Mouse (Mus musculus): ENCODE measurements around the gene Diras2. TPM values are rescaled to one million over a fixed set of nuclear protein-coding genes. Genes with fewer than 3 reads are reported as not detected.

Diras2 gene
- total and polyA plus RNA-seq, 2 experiments from 2014 or later: 0.22 to 0.73 TPM

DNA sequence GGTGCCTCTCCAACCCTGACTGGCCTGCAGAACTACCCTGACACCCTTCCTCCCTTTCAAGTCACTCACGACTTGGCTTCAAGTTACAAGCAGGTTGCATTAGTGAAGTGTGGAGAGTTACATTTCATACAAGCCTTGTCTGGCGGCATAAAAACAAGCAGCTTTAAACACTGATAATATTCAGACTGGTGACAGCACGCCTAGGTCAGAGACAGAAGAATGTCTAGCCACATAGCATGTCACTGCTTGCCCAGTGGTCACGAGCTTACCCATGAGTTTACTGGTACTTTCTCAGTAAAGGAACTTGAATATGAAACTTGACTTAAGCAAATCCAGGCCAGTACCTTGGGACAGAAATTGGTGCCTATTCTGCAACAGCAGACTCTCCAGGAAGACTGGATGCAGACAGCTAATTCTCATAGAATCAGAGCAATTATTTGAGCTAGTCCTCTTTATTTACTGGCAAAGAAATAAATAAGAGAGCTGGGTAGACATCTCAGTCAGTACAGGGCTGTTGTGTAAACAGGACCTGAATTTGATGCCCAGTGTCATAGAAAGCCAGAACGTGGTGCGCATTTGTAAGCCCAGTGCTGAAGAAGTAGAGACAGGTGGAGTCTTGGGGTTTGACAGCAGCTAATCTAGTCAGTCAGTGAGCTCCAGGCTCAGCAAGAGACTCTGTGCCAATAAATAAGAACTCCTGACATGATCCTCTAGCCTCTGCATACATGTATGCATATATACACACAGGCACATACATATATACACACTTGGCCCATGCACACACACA, 4.6 kb downstream of the Diras2 start:
- ATAC-seq (ENCODE audit: insufficient read depth, low read depth) (no peak), DNase-seq (ENCODE audit: low spot score) (no peak)
- no peak overlapping the region for H3K4me2 ChIP-seq (ENCODE audit: low read depth, low read length)
- H3K9ac ChIP-seq (replicated peaks; ENCODE audit: low read depth, low read length): no peak overlapping the region
- 46% methylated on average over 6 of the region's 6 CpGs for WGBS
- H3K27me3 ChIP-seq (ENCODE audit: control insufficient read depth, insufficient read depth, low read length): peaks cover 10% of the 10 kb centered on the region
- TF ChIP-seq EP300 (IDR thresholded peaks at IDR 0.05; ENCODE audit: low read depth) (no peak), CTCF (IDR thresholded peaks at IDR 0.05; ENCODE audit: low read depth) (no peak)
- H3K9me3 ChIP-seq (replicated peaks; ENCODE audit: control insufficient read depth, low read length): no peaks in the 10 kb centered on the region
- H3K4me3 ChIP-seq (ENCODE audit: low read depth, low read length): no peak overlapping the region
- no peak overlapping the region for H3K27ac ChIP-seq (ENCODE audit: low read depth)
- no peaks in the 10 kb centered on the region for H3K36me3 ChIP-seq (replicated peaks; ENCODE audit: control insufficient read depth, insufficient read depth, low read length)
- H3K4me1 ChIP-seq (ENCODE audit: control insufficient read depth, insufficient read depth): no peaks in the 10 kb centered on the region; the same call in 1 of the 2 replicates

DNA sequence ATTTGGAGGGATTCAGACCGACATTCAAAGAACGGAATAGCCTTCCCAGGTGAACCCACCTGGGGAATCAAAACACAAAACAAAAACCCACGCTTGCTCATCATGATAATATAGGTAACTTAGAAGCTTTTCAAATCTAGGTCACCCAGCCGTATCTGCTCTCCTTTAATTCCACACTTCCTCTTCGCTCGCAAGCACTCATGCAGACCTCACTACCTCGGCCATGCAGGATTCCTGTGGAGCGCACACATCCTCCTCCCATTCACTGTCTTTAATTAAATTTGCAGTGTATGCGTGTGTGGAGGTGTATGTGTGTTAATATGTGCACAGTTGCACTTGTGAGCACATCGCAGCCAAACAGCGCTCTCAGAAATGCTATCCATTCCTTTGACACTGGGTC, 6.8 kb downstream of the Diras2 start:
- Histone ChIP-seq H3K4me2 (ENCODE audit: low read depth, low read length) (no peak overlapping the region), H3K27ac (ENCODE audit: low read depth) (no peak overlapping the region), H3K9ac (replicated peaks; ENCODE audit: low read depth, low read length) (no peak overlapping the region), H3K9me3 (replicated peaks; ENCODE audit: control insufficient read depth, low read length) (no peaks in the 10 kb centered on the region), H3K36me3 (replicated peaks; ENCODE audit: control insufficient read depth, insufficient read depth, low read length) (no peaks in the 10 kb centered on the region), H3K4me3 (ENCODE audit: low read depth, low read length) (no peak overlapping the region), H3K27me3 (ENCODE audit: control insufficient read depth, insufficient read depth, low read length) (no peaks in the 10 kb centered on the region), H3K4me1 (ENCODE audit: control insufficient read depth, insufficient read depth) (no peaks in the 10 kb centered on the region; the same call in 1 of the 2 replicates)
- DNase-seq (ENCODE audit: low spot score): no peak
- 90% methylated on average over 11 of the region's 11 CpGs for whole genome bisulfite sequencing
- TF ChIP-seq EP300 (IDR thresholded peaks at IDR 0.05; ENCODE audit: low read depth): no peak
- no peak for TF ChIP-seq CTCF (IDR thresholded peaks at IDR 0.05; ENCODE audit: low read depth)
- no peak for ATAC-seq (ENCODE audit: insufficient read depth, low read depth)

DNA sequence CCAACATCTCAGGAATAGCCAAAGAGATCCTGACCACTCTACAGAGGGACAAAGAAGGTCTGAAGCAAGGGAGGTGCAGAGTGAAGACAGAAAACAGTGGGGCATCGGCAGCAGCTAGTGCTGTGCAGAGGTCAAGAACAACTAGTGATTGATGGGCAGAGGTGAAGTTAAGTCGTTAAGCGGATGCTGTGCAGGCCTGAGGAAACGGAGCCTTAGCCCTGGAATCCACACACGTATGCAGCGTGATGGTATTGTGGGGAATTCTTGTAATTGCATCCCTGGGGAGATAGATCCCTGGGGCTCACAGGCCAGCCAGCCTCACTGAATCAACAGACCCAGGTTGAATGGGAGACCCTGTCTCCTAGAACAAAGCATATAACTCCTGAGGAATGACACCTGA, 9.9 kb downstream of the Diras2 start:
- WGBS: 58% methylated on average over 6 of the region's 6 CpGs
- DNase-seq (ENCODE audit: low spot score) (no peak), ATAC-seq (ENCODE audit: insufficient read depth, low read depth) (no peak)
- H3K4me3 ChIP-seq (ENCODE audit: low read depth, low read length): no peak overlapping the region
- no peak overlapping the region for H3K27ac ChIP-seq (ENCODE audit: low read depth)
- TF ChIP-seq EP300 (IDR thresholded peaks at IDR 0.05; ENCODE audit: low read depth) (no peak), CTCF (IDR thresholded peaks at IDR 0.05; ENCODE audit: low read depth) (no peak)
- no peaks in the 10 kb centered on the region for H3K9me3 ChIP-seq (replicated peaks; ENCODE audit: control insufficient read depth, low read length)
- H3K9ac ChIP-seq (replicated peaks; ENCODE audit: low read depth, low read length): no peak overlapping the region
- no peaks in the 10 kb centered on the region for H3K4me1 ChIP-seq (ENCODE audit: control insufficient read depth, insufficient read depth)
- no peak overlapping the region for H3K4me2 ChIP-seq (ENCODE audit: low read depth, low read length)
- no peaks in the 10 kb centered on the region for H3K36me3 ChIP-seq (replicated peaks; ENCODE audit: control insufficient read depth, insufficient read depth, low read length)
- no peaks in the 10 kb centered on the region for H3K27me3 ChIP-seq (ENCODE audit: control insufficient read depth, insufficient read depth, low read length)

DNA sequence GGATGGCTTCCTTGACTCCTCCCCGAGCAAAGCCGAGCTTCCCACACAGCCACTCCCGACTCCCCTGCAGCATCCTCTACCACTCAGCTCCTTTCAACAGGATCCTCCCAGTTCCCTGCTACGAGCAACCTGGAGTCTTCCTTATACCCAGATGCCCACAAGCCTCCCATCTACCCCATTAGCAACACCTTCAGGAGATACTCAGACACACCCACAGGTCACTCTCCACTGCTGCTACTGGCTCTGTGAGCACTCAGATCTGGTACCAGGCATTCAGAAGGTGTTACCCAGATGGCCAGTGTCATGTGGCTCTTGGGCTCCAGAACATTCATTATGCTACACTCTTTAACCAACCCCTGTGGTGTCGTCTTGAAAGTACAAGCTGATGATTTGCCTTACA, 11.7 kb downstream of the Diras2 start:
- no peak for TF ChIP-seq EP300 (IDR thresholded peaks at IDR 0.05; ENCODE audit: low read depth)
- TF ChIP-seq CTCF (IDR thresholded peaks at IDR 0.05; ENCODE audit: low read depth): no peak
- H3K4me1 ChIP-seq (ENCODE audit: control insufficient read depth, insufficient read depth): no peaks in the 10 kb centered on the region
- H3K4me2 ChIP-seq (ENCODE audit: low read depth, low read length): no peak overlapping the region
- H3K27me3 ChIP-seq (ENCODE audit: control insufficient read depth, insufficient read depth, low read length): no peaks in the 10 kb centered on the region
- H3K36me3 ChIP-seq (replicated peaks; ENCODE audit: control insufficient read depth, insufficient read depth, low read length): no peaks in the 10 kb centered on the region
- WGBS: 68% methylated on average over 5 of the region's 5 CpGs
- DNase-seq (ENCODE audit: low spot score): no peak
- no peak overlapping the region for H3K27ac ChIP-seq (ENCODE audit: low read depth)
- H3K9ac ChIP-seq (replicated peaks; ENCODE audit: low read depth, low read length): no peak overlapping the region
- H3K9me3 ChIP-seq (replicated peaks; ENCODE audit: control insufficient read depth, low read length): no peaks in the 10 kb centered on the region
- ATAC-seq (ENCODE audit: insufficient read depth, low read depth): no peak
- H3K4me3 ChIP-seq (ENCODE audit: low read depth, low read length): no peak overlapping the region

DNA sequence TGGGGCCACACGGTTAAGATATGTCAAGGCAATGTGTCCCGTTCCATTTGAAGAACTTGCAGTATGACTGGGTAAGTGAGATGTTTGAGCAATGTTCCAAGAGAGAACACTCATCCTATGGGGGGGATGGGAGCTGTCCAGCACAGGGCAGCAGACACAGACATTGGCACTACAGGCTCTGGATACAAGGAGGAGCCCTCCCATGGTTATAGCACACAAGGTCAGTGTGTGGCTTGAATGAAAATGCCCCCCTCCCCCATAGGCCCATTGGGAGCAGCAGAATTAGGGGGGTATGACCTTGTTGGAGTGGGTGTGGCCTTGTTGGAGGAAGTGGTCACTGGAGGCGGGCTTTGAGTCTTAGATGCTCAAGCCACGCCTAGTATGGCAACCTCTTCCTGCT, 12.7 kb downstream of the Diras2 start:
- no peak overlapping the region for H3K9ac ChIP-seq (replicated peaks; ENCODE audit: low read depth, low read length)
- no peak overlapping the region for H3K27ac ChIP-seq (ENCODE audit: low read depth)
- no peak for ATAC-seq (ENCODE audit: insufficient read depth, low read depth)
- no peaks in the 10 kb centered on the region for H3K27me3 ChIP-seq (ENCODE audit: control insufficient read depth, insufficient read depth, low read length)
- no peak for DNase-seq (ENCODE audit: low spot score)
- no peaks in the 10 kb centered on the region for H3K36me3 ChIP-seq (replicated peaks; ENCODE audit: control insufficient read depth, insufficient read depth, low read length)
- TF ChIP-seq CTCF (IDR thresholded peaks at IDR 0.05; ENCODE audit: low read depth): no peak
- TF ChIP-seq EP300 (IDR thresholded peaks at IDR 0.05; ENCODE audit: low read depth): no peak
- WGBS: 85% methylated on average over 4 of the region's 4 CpGs
- H3K9me3 ChIP-seq (replicated peaks; ENCODE audit: control insufficient read depth, low read length): no peaks in the 10 kb centered on the region
- no peak overlapping the region for H3K4me3 ChIP-seq (ENCODE audit: low read depth, low read length)
- H3K4me1 ChIP-seq (ENCODE audit: control insufficient read depth, insufficient read depth): no peaks in the 10 kb centered on the region
- no peak overlapping the region for H3K4me2 ChIP-seq (ENCODE audit: low read depth, low read length)

DNA sequence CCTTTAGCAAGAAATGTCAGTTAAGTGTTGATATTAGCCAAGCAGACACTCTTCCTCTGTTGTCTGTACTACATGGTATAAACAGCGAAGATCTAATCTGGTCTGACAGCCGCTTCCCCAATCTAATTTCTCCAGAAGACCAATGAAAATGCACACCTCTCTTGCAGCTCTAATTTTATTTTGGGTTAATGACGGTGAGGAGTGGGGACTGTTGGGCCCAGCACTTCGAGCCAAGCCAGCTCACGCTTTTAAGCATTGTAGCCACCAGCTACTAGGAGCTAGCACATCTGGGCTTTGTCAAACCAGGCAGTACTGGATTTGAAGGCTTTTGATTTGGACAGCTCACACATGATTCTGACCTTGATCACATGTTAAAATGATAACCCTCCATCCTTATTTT, 14.1 kb downstream of the Diras2 start:
- Histone ChIP-seq H3K27me3 (ENCODE audit: control insufficient read depth, insufficient read depth, low read length) (no peaks in the 10 kb centered on the region), H3K4me2 (ENCODE audit: low read depth, low read length) (no peak overlapping the region), H3K36me3 (replicated peaks; ENCODE audit: control insufficient read depth, insufficient read depth, low read length) (no peaks in the 10 kb centered on the region), H3K27ac (ENCODE audit: low read depth) (no peak overlapping the region), H3K9ac (replicated peaks; ENCODE audit: low read depth, low read length) (no peak overlapping the region), H3K9me3 (replicated peaks; ENCODE audit: control insufficient read depth, low read length) (no peaks in the 10 kb centered on the region), H3K4me1 (ENCODE audit: control insufficient read depth, insufficient read depth) (no peaks in the 10 kb centered on the region), H3K4me3 (ENCODE audit: low read depth, low read length) (no peak overlapping the region)
- WGBS: 66% methylated on average over 5 of the region's 5 CpGs
- ATAC-seq (ENCODE audit: insufficient read depth, low read depth) (no peak), DNase-seq (ENCODE audit: low spot score) (no peak)
- TF ChIP-seq EP300 (IDR thresholded peaks at IDR 0.05; ENCODE audit: low read depth) (no peak), CTCF (IDR thresholded peaks at IDR 0.05; ENCODE audit: low read depth) (no peak)
